19 mouse cellular contexts compared by ENCODE assay signal in the genomic region with DNA sequence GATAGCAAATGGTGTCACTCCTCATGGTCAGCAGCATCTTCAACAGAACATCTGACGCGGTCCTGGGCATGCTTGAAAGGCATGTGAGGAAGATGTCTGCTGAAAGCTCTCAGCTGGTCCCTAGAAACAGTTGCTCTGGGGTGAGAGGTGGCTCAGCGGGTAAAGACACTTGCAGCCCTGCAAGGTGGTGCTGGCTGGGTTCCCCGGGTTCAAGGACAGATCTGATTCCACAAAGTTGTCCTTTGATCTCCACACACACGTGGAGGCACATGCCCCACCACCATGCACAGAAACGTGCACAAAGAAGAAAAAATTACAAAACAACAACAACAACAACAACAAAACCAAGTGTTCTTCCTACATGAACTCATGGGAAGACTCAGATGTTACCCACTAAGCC. TPM values are rescaled to one million over a fixed set of nuclear protein-coding genes. Genes with fewer than 3 reads are reported as not detected.
A peak's percentile ranks its signal among the peaks of the same experiment; 100 is the strongest.
DNase-seq lines count a peak whose midpoint lies in the region; ATAC-seq and TF ChIP-seq lines count a peak whose summit lies in the region.
"Had no signal": no experiment of that assay in that cellular context is flagged by ENCODE, and none has a peak within 500 bp of the region (broad histone marks: within the 10 kb centered on the region; RNA-seq: fewer than 3 reads in every experiment).

No protein-coding gene starts in this region.

- no peak for TF ChIP-seq POLR2A in cerebellum, adult 2 months (IDR thresholded peaks at IDR 0.05; ENCODE audit: borderline replicate concordance, insufficient read depth, low read length)

- no peak overlapping the region for H3K4me2 ChIP-seq in liver, embryonic 15.5 days
- H3K4me2 ChIP-seq in liver, embryonic 11.5 days = no peak overlapping the region
- H3K4me2 ChIP-seq: embryonic facial prominence, embryonic 13.5 days; embryonic facial prominence, embryonic 15.5 days; forebrain, embryonic 12.5 days had no signal

- no peaks in the 10 kb centered on the region for H3K27me3 ChIP-seq in cerebellum, adult 2 months (ENCODE audit: control insufficient read depth, insufficient read depth, low read length)
- peaks cover 36% of the 10 kb centered on the region for H3K27me3 ChIP-seq in liver, embryonic 15.5 days
- 0 out of 2 replicates have a peak, but pooled peaks cover 4% of the 10 kb centered on the region for H3K27me3 ChIP-seq in liver, embryonic 11.5 days (replicated peaks; ENCODE audit: control insufficient read depth, insufficient read depth, low read length)
- H3K27me3 ChIP-seq: embryonic facial prominence, embryonic 13.5 days; embryonic facial prominence, embryonic 15.5 days had no signal

- H3K36me3 ChIP-seq in liver, embryonic 15.5 days (replicated peaks) = no peaks in the 10 kb centered on the region
- no peaks in the 10 kb centered on the region for H3K36me3 ChIP-seq in liver, embryonic 11.5 days (ENCODE audit: control insufficient read depth, insufficient read depth, low read length)
- H3K36me3 ChIP-seq: embryonic facial prominence, embryonic 13.5 days; embryonic facial prominence, embryonic 15.5 days; forebrain, embryonic 10.5 days; forebrain, embryonic 12.5 days had no signal

- 0 out of 2 replicates have a peak overlapping the region, but pooled peaks have one; percentile 0 for H3K9ac ChIP-seq in liver, embryonic 15.5 days
- no peak overlapping the region for H3K9ac ChIP-seq in liver, embryonic 11.5 days (ENCODE audit: low read depth, low read length)
- H3K9ac ChIP-seq: embryonic facial prominence, embryonic 13.5 days; embryonic facial prominence, embryonic 15.5 days; forebrain, embryonic 12.5 days had no signal

- intact Hi-C loops in left cerebral cortex, postnatal 4 days (cut with DNase I) = loop anchor here (5.0 kb wide), 2 partner anchors 169 to 284 kb away; no protein-coding TSS in a partner anchor

- no peak overlapping the region for H3K27ac ChIP-seq in cerebellum, adult 2 months (ENCODE audit: insufficient read depth, low read length)
- no peak overlapping the region for H3K27ac ChIP-seq in liver, embryonic 15.5 days (replicated peaks)
- no peak overlapping the region for H3K27ac ChIP-seq in liver, embryonic 11.5 days (ENCODE audit: low read depth, low read length)
- H3K27ac ChIP-seq: embryonic facial prominence, embryonic 13.5 days; embryonic facial prominence, embryonic 15.5 days; forebrain, embryonic 10.5 days; forebrain, embryonic 12.5 days had no signal

- TF ChIP-seq CTCF in cerebellum, adult 2 months (IDR thresholded peaks at IDR 0.05; ENCODE audit: borderline replicate concordance, insufficient read depth, low read depth, low read length) = no peak

- no peak for ATAC-seq in liver, embryonic 15.5 days (ENCODE audit: insufficient read depth)
- ATAC-seq in liver, embryonic 11.5 days (replicated peaks; ENCODE audit: low FRiP score) = no peak
- ATAC-seq: forebrain, embryonic 14.5 days had no signal

- H3K9me3 ChIP-seq in liver, embryonic 15.5 days (replicated peaks) = no peaks in the 10 kb centered on the region
- no peaks in the 10 kb centered on the region for H3K9me3 ChIP-seq in liver, embryonic 11.5 days (ENCODE audit: control insufficient read depth, low read length)
- H3K9me3 ChIP-seq: embryonic facial prominence, embryonic 13.5 days; embryonic facial prominence, embryonic 15.5 days; forebrain, embryonic 10.5 days; forebrain, embryonic 12.5 days had no signal

- no peak overlapping the region for H3K4me3 ChIP-seq in cerebellum, adult 2 months (replicated peaks; ENCODE audit: insufficient read depth, low read depth, low read length)
- no peak overlapping the region for H3K4me3 ChIP-seq in liver, embryonic 15.5 days (replicated peaks)
- no peak overlapping the region for H3K4me3 ChIP-seq in liver, embryonic 11.5 days (ENCODE audit: low read depth, low read length)
- H3K4me3 ChIP-seq: embryonic facial prominence, embryonic 13.5 days; embryonic facial prominence, embryonic 15.5 days; erythroblast, embryonic 14.5 days; forebrain, embryonic 10.5 days; forebrain, embryonic 12.5 days had no signal

- peaks cover 15% of the 10 kb centered on the region for H3K4me1 ChIP-seq in cerebellum, adult 2 months (ENCODE audit: control insufficient read depth, insufficient read depth, low read length)
- H3K4me1 ChIP-seq in liver, embryonic 15.5 days (replicated peaks) = 0 out of 2 replicates have a peak, but pooled peaks cover 4% of the 10 kb centered on the region
- no peaks in the 10 kb centered on the region for H3K4me1 ChIP-seq in liver, embryonic 11.5 days (replicated peaks; ENCODE audit: control insufficient read depth, insufficient read depth, low read length)
- H3K4me1 ChIP-seq: embryonic facial prominence, embryonic 15.5 days; forebrain, embryonic 12.5 days had no signal

- 39% methylated on average over 6 of the region's 6 CpGs for WGBS in cerebellum, adult 2 months
- 73% methylated on average over 6 of the region's 6 CpGs for WGBS in liver, embryonic 15.5 days (ENCODE audit: insufficient replicate concordance)
- WGBS in liver, embryonic 11.5 days = 64% methylated on average over 6 of the region's 6 CpGs

- DNase-seq in cerebellum, postnatal 25 days = peak; percentile 19 to 27
- DNase-seq in cerebellum, adult 2 months = no peak
- DNase-seq in heart, adult 11 months = peak; percentile 66
- DNase-seq in heart, adult 9 months (ENCODE audit: low spot score in 2 of 2) = no peak
- peak; percentile 15 for DNase-seq in left cerebral cortex, postnatal 4 days
- no peak for DNase-seq in left cerebral cortex, adult 8-10 months (ENCODE audit: low spot score in 2 of 2)
- no peak for DNase-seq in liver, embryonic 11.5 days (ENCODE audit: low spot score)
- DNase-seq: adrenal gland, adult 2 months; adrenal gland, postnatal 10 days; adrenal gland, postnatal 25 days; cerebellum, adult 11 months; embryo, embryonic 11 days had no signal

RNA-seq across cellular contexts. Expression of a gene that starts 9.4 kb away (rescaled TPM):
- 0.13 and 0.33 TPM in 2 replicates for polyA plus RNA-seq in cerebellum, adult 2 months (2012; rRNA removed)
- total RNA-seq in left cerebral cortex, postnatal 4 days (2021) = 1 to 10 TPM; 1.5 to 2.1 TPM
- under 1 TPM; 0.07 to 0.37 (median 0.19) TPM for total RNA-seq in left cerebral cortex, adult 8-10 months (2022)
- polyA plus RNA-seq in liver, embryonic 15.5 days (2015; fragmentation: Nextera tagmentation; extraction: Ambion mirVana) = 6.0 and 6.4 TPM in 2 replicates
- 9.3 and 11.3 TPM in 2 replicates for polyA plus RNA-seq in liver, embryonic 11.5 days (2014; fragmentation: Nextera tagmentation; extraction: Ambion mirVana)

RNA-seq across cellular contexts. Expression of a gene that starts 41.7 kb away (rescaled TPM):
- 8.0 and 8.5 TPM in 2 replicates for polyA plus RNA-seq in cerebellum, adult 2 months (2012; rRNA removed)
- total RNA-seq in left cerebral cortex, postnatal 4 days (2021) = 10 to 100 TPM; 11.2 to 14.1 TPM
- total RNA-seq in left cerebral cortex, adult 8-10 months (2022) = 10 to 100 TPM in 3 of 4 experiments, 1 to 10 TPM in 1; 10.0 to 14.0 (median 12.1) TPM
- polyA plus RNA-seq in liver, embryonic 15.5 days (2015; fragmentation: Nextera tagmentation; extraction: Ambion mirVana) = 4.9 and 5.5 TPM in 2 replicates
- polyA plus RNA-seq in liver, embryonic 11.5 days (2014; fragmentation: Nextera tagmentation; extraction: Ambion mirVana) = 9.4 and 11.5 TPM in 2 replicates

Comparison
In these comparisons a context has a peak if more than half of its experiments do, and no peak if none do; other contexts are left out.
1. DNase-seq: peak in cerebellum, postnatal 25 days (2 of 2), heart, adult 11 months (single experiment) and left cerebral cortex, postnatal 4 days (single experiment); none in cerebellum, adult 2 months (0 of 2), heart, adult 9 months (0 of 2), left cerebral cortex, adult 8-10 months (0 of 2) and liver, embryonic 11.5 days (single experiment).